Mouse (Mus musculus) spleen, adult 2 months (tissue): ENCODE measurements around the gene Unkl. TPM values are rescaled to one million over a fixed set of nuclear protein-coding genes. Genes with fewer than 3 reads are reported as not detected.

Experiments used
- DNase-seq, 2 experiments: peaks; one replicate each; pipeline versions ENCODE4 v3.0.0 to v3.0.0-alpha.2; 2012 to 2021; ENCODE audit warnings: low spot score in 2 of 2, low read depth in 1 of 2
- H3K27ac ChIP-seq: fragments of 200-500 bp; 2 replicates; pipeline ENCODE4 v1.5.1; 2012; ENCODE audit warnings: low read length, inconsistent platforms; ENCODE audit not compliant: insufficient read depth
- H3K27me3 ChIP-seq: fragments of 200-500 bp; 2 replicates; pipeline ENCODE4 v1.6.1; 2012; ENCODE audit warnings: mild to moderate bottlenecking, moderate library complexity, low read length, inconsistent platforms; ENCODE audit not compliant: control insufficient read depth, insufficient read depth
- H3K36me3 ChIP-seq: fragments of 200-500 bp; 2 replicates; pipeline ENCODE4 v1.6.1; 2012; ENCODE audit warnings: mild to moderate bottlenecking, low read length, inconsistent platforms; ENCODE audit not compliant: control insufficient read depth, insufficient read depth
- H3K4me1 ChIP-seq: fragments of 200-500 bp; 2 replicates; pipeline ENCODE4 v1.6.1; 2011; ENCODE audit warnings: inconsistent platforms; ENCODE audit not compliant: control insufficient read depth, insufficient read depth, insufficient read length
- H3K4me3 ChIP-seq: fragments of 200-500 bp; 2 replicates; pipeline ENCODE4 v1.5.1; 2011; ENCODE audit warnings: mild to moderate bottlenecking, inconsistent platforms; ENCODE audit not compliant: insufficient read depth, insufficient read length; ENCODE audit errors: extremely low read depth
- CTCF ChIP-seq: fragments of 200-500 bp; IDR thresholded peaks from 2 replicates; pipeline ENCODE4 v1.5.1; 2011; ENCODE audit warnings: mild to moderate bottlenecking, inconsistent platforms; ENCODE audit not compliant: insufficient read depth, insufficient read length, insufficient replicate concordance; ENCODE audit errors: extremely low read depth
- POLR2A ChIP-seq: fragments of 200-500 bp; IDR thresholded peaks from 2 replicates; pipeline ENCODE4 v1.6.1; 2011; ENCODE audit warnings: low read depth, low read length, inconsistent platforms
- WGBS: fragments of 180-500 bp; shearing (Covaris S2); methylation state at CpG from one replicate; pipeline ENCODE4 v1.1.7; 2018; 5-methylcytosine and 5-hydroxymethylcytosine counted together
- polyA plus RNA-seq: library from polyadenylated mRNA; depleted of rRNA; stranded (reverse); fragments of >200 nt; gene quantifications from 2 replicates; pipeline ENCODE4 v1.2.3, GENCODE M21; 2012

Unkl gene
- polyA plus RNA-seq, 1 experiment: 30.4 TPM

DNA sequence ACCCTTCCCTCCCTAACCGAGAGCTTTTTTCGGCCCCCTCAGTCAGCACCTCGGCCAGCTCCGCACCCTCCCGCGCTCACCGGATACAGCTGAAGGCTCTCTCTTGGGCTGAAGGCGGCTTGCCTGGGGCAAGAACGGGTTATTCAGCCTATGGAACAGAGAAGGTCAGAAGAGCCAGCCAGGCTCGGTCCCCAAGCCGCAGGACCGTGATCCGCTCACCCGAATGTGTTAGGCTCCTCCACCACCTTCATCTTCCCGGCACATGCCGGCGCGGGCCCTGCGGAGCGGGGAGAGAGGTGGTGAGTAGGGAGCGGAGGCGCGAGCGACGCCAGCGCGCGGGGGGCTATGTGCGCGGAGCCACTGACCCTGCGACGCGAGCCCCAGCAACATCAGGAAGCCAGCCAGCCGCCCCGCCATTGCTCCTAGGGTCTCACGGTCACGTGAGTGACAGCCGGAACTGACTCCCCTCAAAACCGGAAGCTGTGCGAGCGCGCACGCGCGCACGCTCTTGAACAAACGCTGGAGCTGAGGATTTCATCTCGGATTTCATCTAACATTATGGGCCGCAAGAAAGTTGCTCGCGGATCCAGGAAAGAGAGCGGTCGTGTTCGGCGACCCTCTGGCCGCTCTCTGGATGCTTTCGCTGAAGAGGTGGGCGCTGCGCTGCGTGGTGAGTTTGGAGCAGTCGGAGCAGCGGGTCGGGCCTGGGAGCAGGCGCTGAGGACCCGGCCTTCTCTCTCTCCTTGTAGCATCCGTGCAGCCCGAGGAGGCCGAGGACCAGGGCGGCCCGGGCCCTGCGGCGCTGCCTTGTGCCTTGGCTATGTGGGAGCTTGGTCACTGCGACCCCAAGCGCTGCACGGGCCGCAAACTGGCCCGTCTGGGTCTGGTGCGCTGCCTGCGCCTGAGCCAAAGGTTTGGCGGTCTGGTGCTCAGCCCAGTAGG is 51.8 kb downstream of the Unkl start, which contains the start of the genes Gnptg and Tsr3:
TSS of gene Gnptg (minus strand) at position 430 of the 942 bp plus-strand sequence.
TSS of gene Tsr3 (plus strand) at position 476 of the 942 bp plus-strand sequence.
- Histone ChIP-seq H3K36me3 (peaks cover 20% of the 10 kb centered on the region), H3K27me3 (no peaks in the 10 kb centered on the region), H3K4me3 (peak within 1 kb of the TSS; percentile 82), H3K27ac (peak within 1 kb of the TSS; percentile 65), H3K4me1 (peaks cover 4% of the 10 kb centered on the region)
- DNase-seq: peak; percentile 72 to 78
- under 1% methylated on average over 80 of the region's 80 CpGs for WGBS
- TF ChIP-seq CTCF: no peak
- peak; percentile 12; the same call in 1 of the 2 replicates for TF ChIP-seq POLR2A

- 90% methylated on average over 11 of the region's 11 CpGs for WGBS
- Histone ChIP-seq H3K27ac (no peak overlapping the region), H3K4me3 (no peak overlapping the region), H3K36me3 (peaks cover 12% of the 10 kb centered on the region), H3K27me3 (no peaks in the 10 kb centered on the region), H3K4me1 (peaks cover 6% of the 10 kb centered on the region)
- no peak for DNase-seq
- TF ChIP-seq POLR2A (no peak), CTCF (no peak)
Measured at GRCm38 (mm10) chr17:25243131-25243780, 55.1 kb downstream of the Unkl start.

GRCm38 (mm10) chr17:25244239-25244638 is 56.0 kb downstream of the Unkl start:
- TF ChIP-seq CTCF (no peak), POLR2A (no peak)
- peaks cover 12% of the 10 kb centered on the region for H3K36me3 ChIP-seq
- no peak overlapping the region for H3K27ac ChIP-seq
- no peak for DNase-seq
- 90% methylated on average over 16 of the region's 16 CpGs for WGBS
- no peak overlapping the region for H3K4me3 ChIP-seq
- H3K27me3 ChIP-seq: no peaks in the 10 kb centered on the region
- H3K4me1 ChIP-seq: peaks cover 9% of the 10 kb centered on the region

- 14% methylated on average over 18 of the region's 18 CpGs for WGBS
- TF ChIP-seq POLR2A (no peak), CTCF (no peak)
- H3K36me3 ChIP-seq: peaks cover 7% of the 10 kb centered on the region
- peak overlapping the region; percentile 55 for H3K27ac ChIP-seq
- no peaks in the 10 kb centered on the region for H3K27me3 ChIP-seq
- DNase-seq: no peak
- peaks cover 5% of the 10 kb centered on the region; the same call in 1 of the 2 replicates for H3K4me1 ChIP-seq
- H3K4me3 ChIP-seq: peak overlapping the region; percentile 31
Measured at GRCm38 (mm10) chr17:25248033-25248750, 60.0 kb downstream of the Unkl start.

DNA sequence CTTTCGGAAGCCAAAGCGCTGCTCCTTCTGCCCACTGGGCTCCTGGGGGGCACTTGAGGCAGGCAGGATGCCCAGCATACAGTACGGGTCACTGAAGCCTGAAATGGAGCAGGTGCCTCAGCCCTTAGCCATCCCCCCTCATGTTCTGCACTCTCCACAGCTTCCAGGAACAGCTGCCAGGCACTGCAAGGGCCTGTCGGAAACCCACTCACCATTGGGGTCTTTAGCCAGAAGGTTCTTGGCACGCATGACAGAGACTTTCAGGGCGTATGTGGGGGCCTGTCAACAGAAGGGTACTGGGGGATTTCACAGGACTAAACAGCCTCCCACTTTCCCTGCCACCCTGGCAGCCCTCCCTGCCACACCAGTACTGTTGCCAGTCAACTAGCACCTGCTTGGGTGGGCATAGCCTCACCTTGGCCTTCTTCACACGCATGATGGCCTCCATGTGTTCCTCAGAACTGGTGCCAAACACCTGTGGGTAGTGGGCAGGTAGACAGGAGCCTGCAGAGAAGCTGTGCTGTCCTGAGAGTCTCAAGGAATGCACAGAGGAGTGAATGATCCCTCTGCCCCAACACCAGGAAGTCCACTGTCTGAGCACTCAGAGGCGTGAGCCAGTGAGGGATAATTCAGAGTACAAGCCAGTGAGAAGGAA is 62.1 kb downstream of the Unkl start:
- Histone ChIP-seq H3K36me3 (no peaks in the 10 kb centered on the region), H3K4me1 (peaks cover 8% of the 10 kb centered on the region; the same call in 1 of the 2 replicates), H3K27me3 (0 out of 2 replicates have a peak, but pooled peaks cover 2% of the 10 kb centered on the region), H3K27ac (no peak overlapping the region), H3K4me3 (no peak overlapping the region)
- DNase-seq: no peak
- TF ChIP-seq CTCF (no peak), POLR2A (no peak)
- WGBS: 90% methylated on average over 8 of the region's 8 CpGs

- Histone ChIP-seq H3K27me3 (peaks cover 12% of the 10 kb centered on the region), H3K4me3 (no peak overlapping the region), H3K4me1 (peaks cover 18% of the 10 kb centered on the region; the same call in 1 of the 2 replicates), H3K36me3 (no peaks in the 10 kb centered on the region), H3K27ac (no peak overlapping the region)
- TF ChIP-seq POLR2A (no peak), CTCF (no peak)
- no peak for DNase-seq
- WGBS: 74% methylated on average over 3 of the region's 3 CpGs
Measured at GRCm38 (mm10) chr17:25252643-25253042, 64.4 kb downstream of the Unkl start.
